In genomic region chr9:88359140-88359539, GRCm38 (mm10) we compare ENCODE assay signal across 16 mouse cellular contexts. TPM values are rescaled to one million over a fixed set of nuclear protein-coding genes. Genes with fewer than 3 reads are reported as not detected.
A peak's percentile ranks its signal among the peaks of the same experiment; 100 is the strongest.
DNase-seq lines count a peak whose midpoint lies in the region; ATAC-seq and TF ChIP-seq lines count a peak whose summit lies in the region.
"Had no signal": no experiment of that assay in that cellular context is flagged by ENCODE, and none has a peak within 500 bp of the region (broad histone marks: within the 10 kb centered on the region; RNA-seq: fewer than 3 reads in every experiment).

No protein-coding gene starts in this region.

- intact Hi-C loops in gastrocnemius, adult 2 months (cut with DNase I): no loop called here

- peaks cover 2% of the 10 kb centered on the region; the same call in 1 of the 2 replicates for H3K4me1 ChIP-seq in liver, embryonic 11.5 days (replicated peaks; ENCODE audit: control insufficient read depth, insufficient read depth, low read length)
- no peaks in the 10 kb centered on the region for H3K4me1 ChIP-seq in kidney, adult 2 months (ENCODE audit: control insufficient read depth, insufficient read depth, low read length)
- H3K4me1 ChIP-seq: embryonic facial prominence, embryonic 12.5 days; hindbrain, embryonic 15.5 days had no signal

- DNase-seq in liver, embryonic 11.5 days (ENCODE audit: low spot score): no peak
- DNase-seq in liver: no peak
- no peak for DNase-seq in layer of hippocampus, adult 18-20 months (ENCODE audit: low spot score in 2 of 2)
- DNase-seq in kidney, adult 2 months: no peak
- DNase-seq in gastrocnemius, adult 2 months: no peak
- DNase-seq: adrenal gland, adult 8-10 months; adrenal gland, postnatal 36 days; cerebellum, adult 2 months; cerebellum, postnatal 14 days; gastrocnemius, postnatal 10 days had no signal

- no peak overlapping the region for H3K27ac ChIP-seq in liver, embryonic 11.5 days (ENCODE audit: low read depth, low read length)
- no peak overlapping the region for H3K27ac ChIP-seq in kidney, adult 2 months (ENCODE audit: insufficient read depth, low read depth, low read length)
- no peak overlapping the region for H3K27ac ChIP-seq in gastrocnemius, adult 2 months
- H3K27ac ChIP-seq: embryonic facial prominence, embryonic 12.5 days; forebrain, embryonic 15.5 days; hindbrain, embryonic 15.5 days had no signal

- ATAC-seq in liver, embryonic 11.5 days (replicated peaks; ENCODE audit: low FRiP score): peak; percentile 59; the same call in 1 of the 2 replicates
- ATAC-seq in common myeloid progenitor, adult 5-6 weeks (replicated peaks; ENCODE audit: low read depth, poor library complexity, severe bottlenecking): peak; percentile 48
- ATAC-seq in megakaryocyte, adult 5-6 weeks (ENCODE audit: poor library complexity, severe bottlenecking): peak; percentile 41
- ATAC-seq: forebrain, embryonic 15.5 days had no signal

- 39% methylated on average over 2 of the region's 2 CpGs for WGBS in liver, embryonic 11.5 days
- 79% methylated on average over 2 of the region's 2 CpGs for WGBS in kidney, adult 2 months

- TF ChIP-seq CTCF in kidney, adult 2 months (conservative IDR thresholded peaks at IDR 0.05; ENCODE audit: insufficient read depth, insufficient read length, low read depth, low read length): no peak
- no peak for TF ChIP-seq CTCF in gastrocnemius, adult 2 months (IDR thresholded peaks at IDR 0.05)

- H3K9ac ChIP-seq in liver, embryonic 11.5 days (ENCODE audit: low read depth, low read length): no peak overlapping the region
- H3K9ac ChIP-seq: embryonic facial prominence, embryonic 12.5 days; forebrain, embryonic 15.5 days; heart, embryonic 12.5 days; hindbrain, embryonic 15.5 days had no signal

- TF ChIP-seq POLR2A in kidney, adult 2 months (IDR thresholded peaks at IDR 0.05; ENCODE audit: low read depth, low read length): no peak

- H3K36me3 ChIP-seq in liver, embryonic 11.5 days (ENCODE audit: control insufficient read depth, insufficient read depth, low read length): no peaks in the 10 kb centered on the region
- H3K36me3 ChIP-seq in kidney, adult 2 months (ENCODE audit: control insufficient read depth, insufficient read depth, low read length): no peaks in the 10 kb centered on the region; the same call in 1 of the 2 replicates
- H3K36me3 ChIP-seq: embryonic facial prominence, embryonic 12.5 days; forebrain, embryonic 15.5 days; heart, embryonic 12.5 days; hindbrain, embryonic 15.5 days had no signal

- no peak overlapping the region for H3K4me2 ChIP-seq in liver, embryonic 11.5 days
- H3K4me2 ChIP-seq: embryonic facial prominence, embryonic 12.5 days; forebrain, embryonic 15.5 days; heart, embryonic 12.5 days; hindbrain, embryonic 15.5 days had no signal

- no peaks in the 10 kb centered on the region for H3K27me3 ChIP-seq in liver, embryonic 11.5 days (replicated peaks; ENCODE audit: control insufficient read depth, insufficient read depth, low read length)
- H3K27me3 ChIP-seq in kidney, adult 2 months (replicated peaks; ENCODE audit: control insufficient read depth, insufficient read depth, low read length): no peaks in the 10 kb centered on the region
- H3K27me3 ChIP-seq: embryonic facial prominence, embryonic 12.5 days; forebrain, embryonic 15.5 days; heart, embryonic 12.5 days; hindbrain, embryonic 15.5 days had no signal

- H3K9me3 ChIP-seq in liver, embryonic 11.5 days (ENCODE audit: control insufficient read depth, low read length): no peaks in the 10 kb centered on the region
- H3K9me3 ChIP-seq: embryonic facial prominence, embryonic 12.5 days; forebrain, embryonic 15.5 days; heart, embryonic 12.5 days; hindbrain, embryonic 15.5 days had no signal

- no peak overlapping the region for H3K4me3 ChIP-seq in liver, embryonic 11.5 days (ENCODE audit: low read depth, low read length)
- no peak overlapping the region for H3K4me3 ChIP-seq in kidney, adult 2 months (ENCODE audit: insufficient read depth, low read depth, low read length)
- H3K4me3 ChIP-seq in gastrocnemius, adult 2 months: no peak overlapping the region
- H3K4me3 ChIP-seq: embryonic facial prominence, embryonic 12.5 days; forebrain, embryonic 15.5 days; heart, embryonic 12.5 days; hindbrain, embryonic 15.5 days had no signal

RNA-seq across cellular contexts. Expression of gene Nt5e, which starts 32.1 kb away (rescaled TPM):
- polyA plus RNA-seq in liver, embryonic 11.5 days (2014; fragmentation: Nextera tagmentation; extraction: Ambion mirVana): 6.3 and 7.3 TPM in 2 replicates
- 0.05 and 1.0 TPM in 2 replicates for total RNA-seq in common myeloid progenitor, adult 5-6 weeks (2017)
- 3.8 and 7.4 TPM in 2 replicates for total RNA-seq in megakaryocyte, adult 5-6 weeks (2015)
- 6.2 and 9.0 TPM in 2 replicates for total RNA-seq in megakaryocyte, adult 5-6 weeks (2017)
- 1 to 10 TPM; 2.7 to 3.7 TPM for total RNA-seq in layer of hippocampus, adult 18-20 months (2021)
- polyA plus RNA-seq in kidney, adult 2 months (2012; rRNA removed): 16.1 and 21.8 TPM in 2 replicates
- 1 to 10 TPM; 2.2 to 2.5 TPM for total RNA-seq in gastrocnemius, adult 2 months (2021)
